In genomic region chr13:30723858-30724257, GRCm38 (mm10) we compare ENCODE assay signal across 17 mouse cellular contexts. TPM values are rescaled to one million over a fixed set of nuclear protein-coding genes. Genes with fewer than 3 reads are reported as not detected.
"Had no signal": no experiment of that assay in that cellular context is flagged by ENCODE, and none has a peak within 500 bp of the region (broad histone marks: within the 10 kb centered on the region; RNA-seq: fewer than 3 reads in every experiment).

No protein-coding gene starts in this region.

- H3K9me3 ChIP-seq: neural tube, embryonic 12.5 days; neural tube, embryonic 13.5 days; neural tube, embryonic 15.5 days; stomach, embryonic 15.5 days had no signal

- H3K27me3 ChIP-seq: neural tube, embryonic 12.5 days; neural tube, embryonic 13.5 days; neural tube, embryonic 15.5 days; stomach, embryonic 15.5 days had no signal

- DNase-seq: retina, postnatal 1 day; right cerebral cortex, adult 18-20 months; right cerebral cortex, postnatal 14 days; right cerebral cortex, postnatal 4 days; spleen, adult 18-20 months; thymus, adult 18-20 months; thymus, adult 2 months; thymus, postnatal 14 days; thymus, postnatal 25 days; thymus, postnatal 36 days; thymus, postnatal 4 days had no signal

- H3K9ac ChIP-seq: neural tube, embryonic 12.5 days; neural tube, embryonic 13.5 days; neural tube, embryonic 15.5 days; stomach, embryonic 15.5 days had no signal

- H3K4me3 ChIP-seq: neural tube, embryonic 12.5 days; neural tube, embryonic 13.5 days; neural tube, embryonic 15.5 days; stomach, embryonic 15.5 days had no signal

- H3K27ac ChIP-seq: neural tube, embryonic 12.5 days; neural tube, embryonic 13.5 days; neural tube, embryonic 15.5 days; stomach, embryonic 15.5 days; stomach, postnatal 0 days had no signal

- H3K36me3 ChIP-seq: neural tube, embryonic 12.5 days; neural tube, embryonic 13.5 days; neural tube, embryonic 15.5 days; stomach, embryonic 15.5 days had no signal

- H3K4me2 ChIP-seq: neural tube, embryonic 12.5 days; neural tube, embryonic 13.5 days; neural tube, embryonic 15.5 days; stomach, embryonic 15.5 days had no signal

RNA-seq across cellular contexts. Expression of gene Irf4, which starts 25.2 kb away (rescaled TPM):
- polyA plus RNA-seq: neural tube, embryonic 14.5 days had no signal
